Mouse (Mus musculus) midbrain, embryonic 12.5 days (tissue): ENCODE measurements around the gene Bhlhe41. TPM values are rescaled to one million over a fixed set of nuclear protein-coding genes. Genes with fewer than 3 reads are reported as not detected.
A peak's percentile ranks its signal among the peaks of the same experiment; 100 is the strongest.

Experiments
- ATAC-seq: fragments of 200-750 bp; cut with Nextera tagmentation; 2 replicates; pipeline ENCODE4 v1.8.0; 2017; ENCODE audit warnings: low read depth, moderate TSS enrichment, moderate library complexity; ENCODE audit not compliant: low FRiP score
- H3K27ac ChIP-seq: fragments of 300-500 bp; sonication (generic); replicated peaks from 2 replicates; pipeline ENCODE4 v1.5.1; 2016; ENCODE audit warnings: mild to moderate bottlenecking
- H3K27me3 ChIP-seq: fragments of 300-500 bp; sonication (generic); 2 replicates; pipeline ENCODE4 v1.6.1; 2016; ENCODE audit warnings: mild to moderate bottlenecking
- H3K36me3 ChIP-seq: fragments of 300-500 bp; sonication (generic); 2 replicates; pipeline ENCODE4 v1.6.1; 2016
- H3K4me1 ChIP-seq: fragments of 300-500 bp; sonication (generic); 2 replicates; pipeline ENCODE4 v1.6.1; 2016
- H3K4me2 ChIP-seq: fragments of 300-500 bp; sonication (generic); replicated peaks from 2 replicates; pipeline ENCODE4 v1.6.1; 2016; ENCODE audit warnings: mild to moderate bottlenecking, moderate library complexity
- H3K4me3 ChIP-seq: fragments of 300-500 bp; sonication (generic); 2 replicates; pipeline ENCODE4 v1.5.1; 2016; ENCODE audit warnings: mild to moderate bottlenecking
- H3K9ac ChIP-seq: fragments of 300-500 bp; sonication (generic); replicated peaks from 2 replicates; pipeline ENCODE4 v1.6.1; 2016; ENCODE audit warnings: mild to moderate bottlenecking, moderate library complexity
- H3K9me3 ChIP-seq: fragments of 300-500 bp; sonication (generic); 2 replicates; pipeline ENCODE4 v1.6.1; 2016; ENCODE audit warnings: mild to moderate bottlenecking
- WGBS: fragments of 180-500 bp; shearing (Covaris S2); methylation state at CpG from one replicate; pipeline ENCODE4 v1.1.7; 2016; 5-methylcytosine and 5-hydroxymethylcytosine counted together
- polyA plus RNA-seq: library from polyadenylated mRNA; unstranded; fragments of >200 nt; fragmentation: Nextera tagmentation; extraction: Ambion mirVana; gene quantifications from 2 replicates; pipeline ENCODE4 v1.2.1, GENCODE M21; 2016

The Bhlhe41 gene
- polyA plus RNA-seq, 1 experiment from 2014 or later, result 1.9 TPM

DNA sequence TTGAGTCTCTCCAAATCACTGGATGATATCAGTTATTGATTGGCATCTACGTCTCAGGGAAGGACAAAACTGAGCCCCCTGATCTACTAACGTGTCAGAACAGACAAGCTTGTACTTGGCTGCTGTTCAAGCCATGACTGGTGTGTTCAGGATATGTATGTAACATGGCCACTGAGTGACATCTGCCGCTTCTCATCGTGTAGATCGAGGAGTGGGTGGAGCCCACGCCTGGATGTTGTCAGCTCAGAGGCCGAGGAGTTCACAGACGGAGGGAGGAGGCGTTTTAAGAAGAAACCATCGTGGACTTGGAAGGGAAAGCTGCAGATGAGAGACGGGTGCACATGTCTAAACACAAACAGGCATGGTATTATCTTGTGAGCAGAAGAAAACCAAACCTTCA lies 26.6 kb upstream of the Bhlhe41 start:
- no peaks in the 10 kb centered on the region for H3K4me1 ChIP-seq
- no peaks in the 10 kb centered on the region for H3K9me3 ChIP-seq
- H3K9ac ChIP-seq, result no peak overlapping the region
- no peak overlapping the region for H3K4me3 ChIP-seq
- no peak for ATAC-seq
- WGBS, result 85% methylated on average over 11 of the region's 11 CpGs
- H3K27me3 ChIP-seq, result no peaks in the 10 kb centered on the region
- no peak overlapping the region for H3K27ac ChIP-seq
- H3K4me2 ChIP-seq, result no peak overlapping the region
- H3K36me3 ChIP-seq, result no peaks in the 10 kb centered on the region

DNA sequence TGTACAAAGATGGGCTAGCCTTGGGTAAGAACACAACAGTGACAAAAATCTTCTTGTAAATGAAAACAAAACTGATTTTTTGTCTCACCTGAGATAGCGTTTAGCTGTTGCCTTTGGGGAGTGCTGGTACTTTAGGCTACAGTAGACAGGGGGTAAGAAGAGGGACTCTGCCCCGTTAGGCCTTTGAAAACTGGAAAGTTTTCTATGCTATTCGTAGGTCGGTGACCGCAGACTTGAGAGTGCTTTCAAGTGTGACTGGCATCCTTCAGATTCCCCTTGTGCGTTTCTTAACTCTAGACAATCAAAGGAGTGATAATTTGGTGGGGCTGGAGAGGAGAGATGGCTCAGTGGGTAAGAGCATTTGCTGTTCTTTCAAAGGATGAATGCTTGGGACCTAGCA lies 22.4 kb upstream of the Bhlhe41 start:
- WGBS, result 74% methylated on average over 6 of the region's 6 CpGs
- Histone ChIP-seq H3K9ac (no peak overlapping the region), H3K27ac (no peak overlapping the region), H3K4me1 (no peaks in the 10 kb centered on the region), H3K36me3 (no peaks in the 10 kb centered on the region), H3K9me3 (no peaks in the 10 kb centered on the region), H3K4me3 (no peak overlapping the region), H3K4me2 (no peak overlapping the region), H3K27me3 (no peaks in the 10 kb centered on the region)
- ATAC-seq, result no peak

GRCm38 (mm10) chr6:145886277-145886676 lies 20.9 kb upstream of the Bhlhe41 start:
- H3K9me3 ChIP-seq, result no peaks in the 10 kb centered on the region
- H3K27ac ChIP-seq, result no peak overlapping the region
- WGBS, result 86% methylated on average over 8 of the region's 8 CpGs
- H3K9ac ChIP-seq, result no peak overlapping the region
- no peaks in the 10 kb centered on the region for H3K36me3 ChIP-seq
- no peak overlapping the region for H3K4me3 ChIP-seq
- no peak for ATAC-seq
- H3K4me2 ChIP-seq, result no peak overlapping the region
- no peaks in the 10 kb centered on the region for H3K27me3 ChIP-seq
- H3K4me1 ChIP-seq, result no peaks in the 10 kb centered on the region

- Histone ChIP-seq H3K4me3 (no peak overlapping the region), H3K9ac (no peak overlapping the region), H3K27ac (no peak overlapping the region), H3K4me2 (no peak overlapping the region), H3K27me3 (no peaks in the 10 kb centered on the region), H3K4me1 (no peaks in the 10 kb centered on the region), H3K36me3 (no peaks in the 10 kb centered on the region), H3K9me3 (no peaks in the 10 kb centered on the region)
- ATAC-seq, result no peak
- WGBS, result 88% methylated on average over 4 of the region's 4 CpGs
Observed at GRCm38 (mm10) chr6:145885069-145885468, 19.7 kb upstream of the Bhlhe41 start.

DNA sequence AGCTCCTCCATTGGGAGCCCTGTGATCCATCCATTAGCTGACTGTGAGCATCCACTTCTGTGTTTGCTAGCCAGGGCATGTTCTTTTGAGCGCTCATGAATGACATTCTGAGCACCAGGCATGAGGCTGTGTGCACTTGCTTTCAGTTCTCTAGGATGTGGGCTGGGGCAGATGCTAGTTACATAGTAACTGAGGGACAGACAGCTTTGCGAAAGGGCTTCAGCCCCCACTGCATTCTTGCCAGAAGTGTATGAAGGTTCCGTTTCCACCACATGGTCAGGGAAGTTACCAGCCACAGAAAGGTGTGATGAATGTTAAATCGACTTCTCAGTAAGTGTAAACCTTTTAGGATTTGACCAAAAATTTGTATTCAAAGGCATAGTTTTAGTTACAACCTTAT lies 18.3 kb upstream of the Bhlhe41 start:
- H3K9ac ChIP-seq, result no peak overlapping the region
- no peak overlapping the region for H3K27ac ChIP-seq
- no peak for ATAC-seq
- no peaks in the 10 kb centered on the region for H3K27me3 ChIP-seq
- no peaks in the 10 kb centered on the region for H3K36me3 ChIP-seq
- no peak overlapping the region for H3K4me3 ChIP-seq
- no peaks in the 10 kb centered on the region for H3K4me1 ChIP-seq
- 94% methylated on average over 4 of the region's 4 CpGs for WGBS
- no peaks in the 10 kb centered on the region for H3K9me3 ChIP-seq
- H3K4me2 ChIP-seq, result no peak overlapping the region

DNA sequence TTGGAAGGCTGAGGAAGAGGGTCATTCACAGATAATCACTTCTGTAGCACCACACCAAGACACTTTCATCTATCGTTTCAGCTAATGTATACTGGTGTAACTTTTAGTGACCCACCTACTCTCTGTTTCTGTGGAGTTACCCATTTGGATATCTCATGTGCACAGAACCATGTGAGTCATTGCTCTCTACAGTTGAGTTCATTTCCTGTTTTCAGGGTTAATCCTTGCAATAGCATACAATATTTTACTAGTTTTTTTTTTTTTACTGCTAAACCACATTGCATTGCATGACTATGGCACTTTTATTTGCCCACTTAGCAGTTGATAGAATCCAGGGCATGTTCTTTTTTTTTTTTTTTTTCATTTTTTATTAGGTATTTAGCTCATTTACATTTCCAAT lies 17.7 kb upstream of the Bhlhe41 start:
- Histone ChIP-seq H3K4me3 (no peak overlapping the region), H3K27me3 (no peaks in the 10 kb centered on the region), H3K9ac (no peak overlapping the region), H3K4me2 (no peak overlapping the region), H3K4me1 (no peaks in the 10 kb centered on the region), H3K27ac (no peak overlapping the region), H3K9me3 (no peaks in the 10 kb centered on the region), H3K36me3 (no peaks in the 10 kb centered on the region)
- ATAC-seq, result no peak
- 95% methylated on average over 1 of the region's 1 CpGs for WGBS

DNA sequence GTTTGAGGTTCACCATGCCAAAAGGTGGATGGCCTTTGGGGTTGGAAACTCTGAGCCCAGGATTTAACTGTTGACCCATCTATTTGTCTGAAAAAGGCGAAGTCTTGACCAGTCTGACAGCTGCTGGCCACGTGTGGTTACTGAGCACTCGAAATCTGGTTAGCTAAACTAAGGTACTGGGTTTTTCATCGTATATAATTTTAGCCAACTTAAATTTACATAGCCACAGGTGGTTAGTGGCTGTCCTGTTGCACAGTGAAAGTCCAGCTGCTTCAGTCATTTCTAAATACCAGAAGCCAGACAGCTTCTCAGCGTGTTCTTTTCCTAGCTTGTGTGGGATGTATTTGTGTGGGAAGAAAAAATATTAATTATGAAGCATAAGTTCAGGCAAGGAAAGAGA lies 15.3 kb upstream of the Bhlhe41 start:
- 89% methylated on average over 5 of the region's 5 CpGs for WGBS
- ATAC-seq, result no peak
- Histone ChIP-seq H3K4me2 (no peak overlapping the region), H3K9me3 (no peaks in the 10 kb centered on the region), H3K4me3 (no peak overlapping the region), H3K9ac (no peak overlapping the region), H3K27ac (no peak overlapping the region), H3K36me3 (no peaks in the 10 kb centered on the region), H3K27me3 (no peaks in the 10 kb centered on the region), H3K4me1 (no peaks in the 10 kb centered on the region)

- Histone ChIP-seq H3K4me3 (no peak overlapping the region), H3K4me2 (no peak overlapping the region), H3K36me3 (no peaks in the 10 kb centered on the region), H3K9ac (no peak overlapping the region), H3K27me3 (no peaks in the 10 kb centered on the region), H3K9me3 (no peaks in the 10 kb centered on the region), H3K4me1 (no peaks in the 10 kb centered on the region), H3K27ac (no peak overlapping the region)
- 85% methylated on average over 9 of the region's 9 CpGs for WGBS
- no peak for ATAC-seq
Observed at GRCm38 (mm10) chr6:145876986-145877735, 11.8 kb upstream of the Bhlhe41 start.

DNA sequence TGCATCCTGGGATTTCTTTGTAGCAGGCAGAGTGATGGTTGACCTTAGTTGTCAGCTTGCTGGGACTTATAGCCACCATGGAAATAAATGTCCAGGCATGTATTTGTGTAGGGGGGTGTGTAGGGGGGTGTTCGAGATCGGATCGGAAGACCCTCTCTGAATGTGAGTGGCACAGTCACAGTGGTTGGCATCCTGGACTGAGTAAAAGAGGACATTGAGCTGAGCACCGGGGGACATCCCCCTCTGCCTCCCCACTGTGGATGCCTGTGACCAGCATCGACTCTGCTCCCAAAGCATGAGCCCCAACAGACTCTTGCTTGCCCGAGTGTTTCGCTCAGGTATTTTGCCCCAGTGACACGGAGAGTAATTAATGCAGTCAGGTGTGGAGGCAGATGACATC lies 8.0 kb upstream of the Bhlhe41 start:
- H3K27me3 ChIP-seq, result peaks cover 16% of the 10 kb centered on the region
- no peaks in the 10 kb centered on the region for H3K4me1 ChIP-seq
- no peaks in the 10 kb centered on the region for H3K36me3 ChIP-seq
- no peak for ATAC-seq
- H3K4me2 ChIP-seq, result no peak overlapping the region
- no peak overlapping the region for H3K27ac ChIP-seq
- H3K4me3 ChIP-seq, result no peak overlapping the region
- H3K9me3 ChIP-seq, result no peaks in the 10 kb centered on the region
- WGBS, result 84% methylated on average over 8 of the region's 8 CpGs
- H3K9ac ChIP-seq, result no peak overlapping the region

GRCm38 (mm10) chr6:145872010-145872409 lies 6.7 kb upstream of the Bhlhe41 start:
- no peak overlapping the region for H3K9ac ChIP-seq
- no peaks in the 10 kb centered on the region for H3K9me3 ChIP-seq
- no peaks in the 10 kb centered on the region; the same call in 1 of the 2 replicates for H3K4me1 ChIP-seq
- no peaks in the 10 kb centered on the region for H3K36me3 ChIP-seq
- ATAC-seq, result no peak
- peaks cover 29% of the 10 kb centered on the region for H3K27me3 ChIP-seq
- no peak overlapping the region for H3K27ac ChIP-seq
- H3K4me2 ChIP-seq, result no peak overlapping the region
- WGBS, result 90% methylated on average over 7 of the region's 7 CpGs
- H3K4me3 ChIP-seq, result no peak overlapping the region

- Histone ChIP-seq H3K36me3 (no peaks in the 10 kb centered on the region), H3K27ac (no peak overlapping the region), H3K9me3 (no peaks in the 10 kb centered on the region), H3K4me1 (peaks cover 7% of the 10 kb centered on the region; the same call in 1 of the 2 replicates), H3K4me2 (no peak overlapping the region), H3K9ac (no peak overlapping the region), H3K4me3 (no peak overlapping the region), H3K27me3 (peaks cover 37% of the 10 kb centered on the region)
- ATAC-seq, result no peak
- WGBS, result 68% methylated on average over 4 of the region's 4 CpGs
Observed at GRCm38 (mm10) chr6:145870991-145871390, 5.6 kb upstream of the Bhlhe41 start.

- no peak overlapping the region for H3K27ac ChIP-seq
- H3K27me3 ChIP-seq, result peaks cover 76% of the 10 kb centered on the region
- WGBS, result 69% methylated on average over 3 of the region's 3 CpGs
- H3K4me1 ChIP-seq, result peaks cover 37% of the 10 kb centered on the region
- no peaks in the 10 kb centered on the region for H3K9me3 ChIP-seq
- no peaks in the 10 kb centered on the region for H3K36me3 ChIP-seq
- peak overlapping the region; percentile 98 for H3K4me2 ChIP-seq
- H3K4me3 ChIP-seq, result peak overlapping the region; percentile 62; the same call in 1 of the 2 replicates
- no peak overlapping the region for H3K9ac ChIP-seq
- no peak for ATAC-seq
Observed at GRCm38 (mm10) chr6:145867111-145867510, 1.8 kb upstream of the Bhlhe41 start.
